Mouse (Mus musculus) neural tube, embryonic 13.5 days (tissue): Measurements from ENCODE around the gene Qrfp. TPM values are rescaled to one million over a fixed set of nuclear protein-coding genes. Genes with fewer than 3 reads are reported as not detected.

Experiments
- ATAC-seq: fragments of 200-750 bp; cut with Nextera tagmentation; 2 replicates; pipeline ENCODE4 v1.8.0; 2017; ENCODE audit warnings: low read depth, mild to moderate bottlenecking, moderate TSS enrichment, moderate library complexity
- H3K27ac ChIP-seq: fragments of 300-500 bp; sonication (generic); replicated peaks from 2 replicates; pipeline ENCODE4 v1.5.1; 2015; ENCODE audit warnings: moderate library complexity, mild to moderate bottlenecking, inconsistent platforms
- H3K27me3 ChIP-seq: fragments of 300-500 bp; sonication (generic); 2 replicates; pipeline ENCODE4 v1.6.1; 2015; ENCODE audit warnings: mild to moderate bottlenecking, inconsistent platforms
- H3K36me3 ChIP-seq: fragments of 300-500 bp; sonication (generic); 2 replicates; pipeline ENCODE4 v1.6.1; 2015; ENCODE audit warnings: mild to moderate bottlenecking, inconsistent platforms
- H3K4me1 ChIP-seq: fragments of 300-500 bp; sonication (generic); replicated peaks from 2 replicates; pipeline ENCODE4 v1.6.1; 2015; ENCODE audit warnings: inconsistent platforms
- H3K4me2 ChIP-seq: fragments of 300-500 bp; sonication (generic); 2 replicates; pipeline ENCODE4 v1.6.1; 2015; ENCODE audit warnings: inconsistent platforms, mild to moderate bottlenecking, moderate library complexity
- H3K4me3 ChIP-seq: fragments of 300-500 bp; sonication (generic); 2 replicates; pipeline ENCODE4 v1.5.1; 2015; ENCODE audit warnings: mild to moderate bottlenecking, inconsistent platforms
- H3K9ac ChIP-seq: fragments of 300-500 bp; sonication (generic); 2 replicates; pipeline ENCODE4 v1.6.1; 2015; ENCODE audit warnings: moderate library complexity, mild to moderate bottlenecking, inconsistent platforms
- H3K9me3 ChIP-seq: fragments of 300-500 bp; sonication (generic); 2 replicates; pipeline ENCODE4 v1.6.1; 2016; ENCODE audit warnings: inconsistent platforms
- WGBS: fragments of 180-500 bp; shearing (Covaris S2); methylation state at CpG from one replicate; pipeline ENCODE4 v1.1.7; 2015; 5-methylcytosine and 5-hydroxymethylcytosine counted together
- polyA plus RNA-seq: library from polyadenylated mRNA; unstranded; fragments of >200 nt; fragmentation: Nextera tagmentation; extraction: Ambion mirVana; gene quantifications from 2 replicates; pipeline ENCODE4 v1.2.1, GENCODE M21; 2015

Gene Qrfp
- polyA plus RNA-seq, 1 experiment from 2014 or later: 0.13 TPM

- Histone ChIP-seq H3K36me3 (no peaks in the 10 kb centered on the region), H3K9ac (no peak overlapping the region), H3K9me3 (no peaks in the 10 kb centered on the region), H3K4me3 (no peak overlapping the region), H3K4me1 (peaks cover 45% of the 10 kb centered on the region), H3K4me2 (no peak overlapping the region), H3K27me3 (peaks cover 20% of the 10 kb centered on the region; the same call in 1 of the 2 replicates), H3K27ac (no peak overlapping the region)
- WGBS: 87% methylated on average over 14 of the region's 14 CpGs
- no peak for ATAC-seq
Observed at GRCm38 (mm10) chr2:31811086-31811958, 942 bp upstream of the Qrfp start.

DNA sequence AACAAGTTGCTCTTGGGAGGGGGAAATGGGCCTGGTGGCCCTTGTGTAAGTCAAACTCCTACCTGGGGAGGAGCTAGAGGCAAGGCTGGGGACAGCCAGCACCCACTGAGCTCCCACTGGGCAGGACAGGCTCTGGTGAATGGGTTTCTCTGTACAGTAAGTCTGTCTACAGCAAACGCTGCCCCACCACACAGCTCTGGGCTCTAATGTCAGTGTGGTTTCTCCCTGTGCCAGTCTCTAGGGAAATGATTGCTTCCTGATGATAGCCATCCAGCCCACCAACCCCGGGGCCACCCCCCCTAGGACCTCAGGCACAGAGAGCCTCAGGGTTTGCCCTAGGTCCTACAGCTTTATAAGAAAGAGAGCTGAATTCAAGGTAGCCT lies 1.0 kb downstream of the Qrfp start:
- Histone ChIP-seq H3K36me3 (peaks cover 3% of the 10 kb centered on the region; the same call in 1 of the 2 replicates), H3K4me3 (no peak overlapping the region), H3K9me3 (no peaks in the 10 kb centered on the region), H3K4me1 (peaks cover 53% of the 10 kb centered on the region), H3K27me3 (peaks cover 17% of the 10 kb centered on the region; the same call in 1 of the 2 replicates), H3K27ac (no peak overlapping the region), H3K9ac (peak overlapping the region; percentile 22), H3K4me2 (no peak overlapping the region)
- WGBS: 49% methylated on average over 2 of the region's 2 CpGs
- no peak for ATAC-seq

DNA sequence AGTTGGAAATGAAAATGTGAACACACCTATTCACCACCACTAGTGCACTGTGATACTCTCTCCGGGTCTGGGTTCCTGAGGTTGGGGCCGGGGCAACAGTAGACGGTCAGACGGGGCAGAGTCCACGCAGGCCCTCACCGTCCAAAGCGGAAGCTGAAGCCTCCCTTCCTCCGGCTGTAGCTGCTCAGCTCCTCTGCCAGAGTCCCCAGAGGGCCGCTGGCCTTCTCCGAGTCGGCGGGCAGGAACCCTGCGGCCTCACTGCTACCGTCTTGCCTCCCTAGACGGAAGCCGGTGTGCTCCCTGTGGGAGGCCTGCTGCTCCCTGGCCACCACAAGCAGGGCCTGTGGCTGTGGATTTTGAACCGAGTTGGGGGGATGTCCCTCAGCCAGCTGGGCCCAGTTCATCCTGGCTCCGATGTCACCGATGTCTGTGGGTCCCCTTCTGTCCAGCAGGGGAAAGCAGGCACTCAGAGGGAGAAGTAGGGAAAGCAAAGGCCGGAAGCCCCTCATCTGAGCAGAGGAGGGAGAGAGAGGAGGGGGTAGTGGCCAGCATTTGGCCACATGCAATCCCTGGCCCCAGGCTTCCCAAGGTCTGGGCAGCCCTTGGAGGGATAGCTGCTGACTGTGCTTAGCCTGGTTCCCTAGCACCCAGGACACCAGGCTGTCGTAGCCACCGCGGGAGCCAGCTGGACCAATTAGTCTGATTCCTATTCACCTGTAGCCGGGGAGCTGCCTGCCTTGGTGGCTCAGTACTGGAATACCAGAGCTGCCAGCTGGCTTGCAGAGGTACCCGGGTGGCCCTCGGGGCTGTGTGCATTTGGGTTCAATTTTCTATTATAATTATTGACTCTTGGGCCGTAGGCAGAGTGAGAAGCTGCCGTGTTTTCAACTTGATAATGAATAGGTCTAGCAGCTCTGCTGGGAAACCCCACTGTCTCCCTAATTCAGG lies 1.7 kb downstream of the Qrfp start:
- ATAC-seq: no peak
- H3K9ac ChIP-seq: peak overlapping the region; percentile 22
- peaks cover 53% of the 10 kb centered on the region for H3K4me1 ChIP-seq
- no peak overlapping the region for H3K27ac ChIP-seq
- H3K4me2 ChIP-seq: no peak overlapping the region
- WGBS: 34% methylated on average over 28 of the region's 28 CpGs
- H3K9me3 ChIP-seq: no peaks in the 10 kb centered on the region
- peaks cover 9% of the 10 kb centered on the region; the same call in 1 of the 2 replicates for H3K36me3 ChIP-seq
- H3K27me3 ChIP-seq: peaks cover 14% of the 10 kb centered on the region; the same call in 1 of the 2 replicates
- no peak overlapping the region for H3K4me3 ChIP-seq

DNA sequence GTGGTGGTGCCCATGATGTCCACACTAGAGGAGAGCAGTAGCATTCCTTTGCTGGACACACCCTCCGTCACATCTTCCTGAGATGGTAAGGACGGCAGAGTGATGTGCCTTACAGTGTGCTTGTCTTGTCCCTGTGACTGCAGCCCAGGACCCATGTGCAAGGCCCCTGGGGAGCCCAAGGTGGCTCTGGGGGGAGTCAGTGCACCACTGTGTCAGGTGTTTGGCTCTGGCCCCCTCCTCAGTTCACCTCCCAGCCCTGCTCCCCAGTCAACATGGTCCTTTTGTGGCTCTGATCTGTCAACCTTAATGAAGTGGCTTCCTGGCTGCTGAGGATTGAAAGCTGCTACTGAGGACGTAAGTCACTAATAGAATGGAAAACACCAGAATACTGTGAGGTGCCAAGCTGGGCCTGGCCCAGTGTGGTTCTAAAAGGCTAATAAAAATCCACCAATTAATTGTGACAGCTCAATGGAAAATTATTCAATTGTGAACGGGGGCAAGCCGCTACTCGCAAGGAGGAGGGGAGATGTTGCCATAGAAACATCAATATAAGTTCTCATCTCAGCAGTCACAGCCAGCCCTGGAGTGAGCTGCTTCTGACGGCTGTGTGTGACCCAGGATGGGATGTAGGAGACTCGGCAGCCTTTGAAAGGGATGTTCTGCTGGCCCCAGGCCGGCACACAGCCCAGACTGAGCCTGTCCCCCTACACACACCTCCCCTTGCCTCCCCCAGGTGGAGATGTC lies 3.6 kb downstream of the Qrfp start:
- H3K4me3 ChIP-seq: no peak overlapping the region
- ATAC-seq: peak; percentile 70
- H3K9me3 ChIP-seq: no peaks in the 10 kb centered on the region
- no peak overlapping the region for H3K4me2 ChIP-seq
- peaks cover 53% of the 10 kb centered on the region for H3K4me1 ChIP-seq
- H3K27ac ChIP-seq: peak overlapping the region; percentile 76
- 20% methylated on average over 9 of the region's 9 CpGs for WGBS
- peaks cover 12% of the 10 kb centered on the region; the same call in 1 of the 2 replicates for H3K27me3 ChIP-seq
- peak overlapping the region; percentile 45 for H3K9ac ChIP-seq
- H3K36me3 ChIP-seq: peaks cover 27% of the 10 kb centered on the region

DNA sequence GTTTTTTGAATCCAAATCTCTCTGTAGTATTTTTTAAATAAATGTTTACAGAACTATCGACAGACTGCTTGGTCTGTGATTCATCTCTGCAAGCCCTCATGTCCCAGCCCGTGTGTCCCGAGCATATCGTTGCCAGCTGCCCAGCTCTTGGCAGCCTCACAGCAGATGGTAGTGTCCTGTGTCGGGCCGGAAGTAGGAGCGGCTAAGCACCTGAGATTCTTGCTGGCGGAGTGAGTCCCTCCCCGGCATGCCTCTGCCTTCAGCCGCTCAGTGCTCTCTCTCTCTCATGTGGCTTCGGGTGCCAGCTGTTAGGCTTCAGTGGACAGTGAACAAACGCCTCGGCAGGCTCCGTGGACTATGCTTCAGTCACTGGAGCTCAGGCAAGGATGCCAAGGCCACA lies 6.9 kb downstream of the Qrfp start:
- 86% methylated on average over 14 of the region's 14 CpGs for WGBS
- no peak for ATAC-seq
- Histone ChIP-seq H3K36me3 (peaks cover 61% of the 10 kb centered on the region), H3K9ac (no peak overlapping the region), H3K9me3 (no peaks in the 10 kb centered on the region), H3K27ac (no peak overlapping the region), H3K4me2 (no peak overlapping the region), H3K4me1 (peaks cover 30% of the 10 kb centered on the region), H3K27me3 (no peaks in the 10 kb centered on the region), H3K4me3 (no peak overlapping the region)

DNA sequence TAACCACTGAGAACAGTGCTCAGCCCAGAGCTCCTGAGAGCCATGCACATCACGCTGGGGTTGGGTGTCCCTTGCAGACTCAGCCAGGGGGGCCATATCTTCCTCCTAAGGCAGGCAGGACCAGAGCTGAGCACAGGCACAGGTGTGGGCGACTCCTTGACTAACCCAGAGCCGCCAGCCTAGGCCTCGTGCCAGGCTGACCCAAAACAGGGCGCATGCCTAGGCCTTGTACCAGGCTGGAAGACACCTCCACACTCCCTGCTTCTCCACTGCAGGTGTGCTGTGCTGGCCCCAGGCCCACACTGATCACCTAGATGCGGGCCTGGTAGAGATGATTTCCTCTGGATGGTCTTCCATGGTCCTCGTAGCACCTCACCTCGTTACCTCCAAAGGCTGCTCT lies 7.6 kb downstream of the Qrfp start:
- no peak for ATAC-seq
- no peak overlapping the region for H3K4me3 ChIP-seq
- H3K27me3 ChIP-seq: no peaks in the 10 kb centered on the region
- no peak overlapping the region for H3K27ac ChIP-seq
- H3K36me3 ChIP-seq: peaks cover 67% of the 10 kb centered on the region
- 92% methylated on average over 8 of the region's 8 CpGs for WGBS
- H3K4me1 ChIP-seq: peaks cover 23% of the 10 kb centered on the region
- H3K9ac ChIP-seq: no peak overlapping the region
- no peak overlapping the region for H3K4me2 ChIP-seq
- H3K9me3 ChIP-seq: no peaks in the 10 kb centered on the region

GRCm38 (mm10) chr2:31801416-31801815 lies 9.0 kb downstream of the Qrfp start:
- Histone ChIP-seq H3K27ac (no peak overlapping the region), H3K36me3 (peaks cover 81% of the 10 kb centered on the region), H3K4me1 (peaks cover 9% of the 10 kb centered on the region), H3K9ac (no peak overlapping the region), H3K9me3 (no peaks in the 10 kb centered on the region), H3K4me3 (no peak overlapping the region), H3K27me3 (no peaks in the 10 kb centered on the region), H3K4me2 (no peak overlapping the region)
- no peak for ATAC-seq
- 86% methylated on average over 9 of the region's 9 CpGs for WGBS

DNA sequence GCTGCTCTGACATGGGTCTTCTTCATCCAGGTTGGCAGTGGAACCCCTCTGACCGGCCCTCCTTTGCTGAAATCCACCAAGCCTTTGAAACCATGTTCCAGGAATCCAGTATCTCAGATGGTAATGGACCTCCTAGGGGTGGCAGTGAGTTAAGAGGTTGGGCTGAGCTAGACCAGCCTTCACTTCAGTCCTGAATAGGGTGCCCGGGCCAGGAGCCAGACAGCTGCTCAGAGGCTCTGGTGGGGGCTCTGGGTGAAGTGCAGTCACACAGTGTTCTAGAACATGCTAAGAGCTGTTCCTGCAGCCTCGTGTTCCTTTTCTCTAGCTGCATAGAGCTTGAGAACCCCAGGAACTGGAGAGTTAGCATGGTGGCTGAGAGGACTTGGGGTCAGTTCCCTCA lies 13.4 kb downstream of the Qrfp start:
- H3K36me3 ChIP-seq: peaks cover 90% of the 10 kb centered on the region
- 95% methylated on average over 3 of the region's 3 CpGs for WGBS
- ATAC-seq: no peak
- H3K27ac ChIP-seq: no peak overlapping the region
- no peaks in the 10 kb centered on the region for H3K4me1 ChIP-seq
- no peak overlapping the region for H3K9ac ChIP-seq
- no peaks in the 10 kb centered on the region for H3K27me3 ChIP-seq
- H3K4me2 ChIP-seq: no peak overlapping the region
- H3K9me3 ChIP-seq: no peaks in the 10 kb centered on the region
- no peak overlapping the region for H3K4me3 ChIP-seq

DNA sequence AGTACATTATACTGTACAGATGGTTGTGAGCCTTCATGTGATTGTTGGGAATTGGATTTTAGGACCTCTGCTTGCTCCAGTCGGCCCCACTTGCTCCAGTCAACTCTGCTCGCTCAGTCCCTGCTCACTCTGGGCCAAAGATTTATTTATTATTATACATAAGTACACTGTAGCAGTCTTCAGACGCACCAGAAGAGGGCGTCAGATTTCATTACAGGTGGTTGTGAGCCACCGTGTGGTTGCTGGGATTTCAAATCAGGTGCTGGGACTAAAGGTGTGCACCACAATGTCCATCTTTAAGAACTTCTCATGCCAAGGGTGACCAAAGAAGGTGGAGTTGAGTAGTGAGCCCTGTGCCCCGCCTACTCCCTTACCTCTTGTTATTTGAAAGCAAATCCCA lies 17.8 kb downstream of the Qrfp start:
- H3K4me1 ChIP-seq: no peaks in the 10 kb centered on the region
- H3K27ac ChIP-seq: no peak overlapping the region
- 84% methylated on average over 6 of the region's 6 CpGs for WGBS
- no peaks in the 10 kb centered on the region for H3K27me3 ChIP-seq
- H3K9ac ChIP-seq: no peak overlapping the region
- no peaks in the 10 kb centered on the region for H3K9me3 ChIP-seq
- ATAC-seq: no peak
- no peak overlapping the region for H3K4me3 ChIP-seq
- H3K36me3 ChIP-seq: peaks cover 81% of the 10 kb centered on the region
- no peak overlapping the region for H3K4me2 ChIP-seq

DNA sequence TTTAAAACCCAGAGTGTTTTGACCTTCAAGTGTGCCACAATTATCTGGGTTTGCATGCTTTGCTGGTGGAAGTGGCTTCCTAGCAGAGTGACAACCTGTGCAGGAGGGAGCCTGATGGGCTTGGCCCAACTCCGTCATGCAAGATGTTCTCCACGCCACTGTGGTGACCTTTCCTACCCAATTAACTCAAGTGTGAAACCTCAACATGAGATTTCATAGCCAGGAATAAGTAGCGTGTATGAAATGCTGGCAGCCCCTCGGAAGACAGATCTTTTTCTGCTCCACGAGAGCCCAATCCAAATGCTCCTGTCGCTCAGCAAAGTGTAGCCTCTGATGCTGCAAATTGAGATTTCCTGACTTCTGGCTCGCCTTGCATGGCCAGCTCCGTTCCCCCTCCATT lies 19.1 kb downstream of the Qrfp start:
- H3K4me2 ChIP-seq: no peak overlapping the region
- H3K9me3 ChIP-seq: no peaks in the 10 kb centered on the region
- H3K4me1 ChIP-seq: no peaks in the 10 kb centered on the region
- 91% methylated on average over 8 of the region's 8 CpGs for WGBS
- no peak for ATAC-seq
- H3K27me3 ChIP-seq: no peaks in the 10 kb centered on the region
- no peak overlapping the region for H3K27ac ChIP-seq
- H3K36me3 ChIP-seq: peaks cover 79% of the 10 kb centered on the region
- H3K9ac ChIP-seq: no peak overlapping the region
- no peak overlapping the region for H3K4me3 ChIP-seq

DNA sequence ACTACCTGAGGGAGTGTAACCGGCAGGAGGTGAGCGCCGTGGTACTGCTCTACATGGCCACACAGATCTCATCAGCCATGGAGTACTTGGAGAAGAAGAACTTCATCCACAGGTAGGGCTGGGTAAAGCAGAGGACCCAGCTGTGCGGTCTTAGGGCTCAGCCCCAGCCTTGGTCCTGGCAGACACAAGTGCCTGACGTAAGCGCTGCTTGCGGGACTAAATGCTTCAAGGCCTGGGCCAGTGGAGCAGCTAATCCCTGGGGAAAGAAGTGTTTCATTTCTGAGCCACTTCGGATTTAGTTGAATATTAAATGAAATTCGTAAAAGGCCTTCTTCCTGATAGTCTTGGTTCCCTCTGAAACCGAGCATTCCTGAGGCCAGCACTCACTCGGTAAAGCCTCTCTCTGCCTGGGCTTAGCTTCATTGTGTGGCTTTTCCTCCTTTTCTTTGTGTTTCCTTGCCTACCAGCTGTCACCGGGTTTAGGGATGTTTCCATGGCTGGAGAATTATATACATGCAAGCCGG lies 19.6 kb downstream of the Qrfp start:
- H3K27ac ChIP-seq: no peak overlapping the region
- H3K4me3 ChIP-seq: no peak overlapping the region
- no peak for ATAC-seq
- no peaks in the 10 kb centered on the region for H3K9me3 ChIP-seq
- no peak overlapping the region for H3K4me2 ChIP-seq
- H3K27me3 ChIP-seq: no peaks in the 10 kb centered on the region
- H3K4me1 ChIP-seq: no peaks in the 10 kb centered on the region
- peaks cover 79% of the 10 kb centered on the region for H3K36me3 ChIP-seq
- 86% methylated on average over 13 of the region's 13 CpGs for WGBS
- H3K9ac ChIP-seq: no peak overlapping the region
